Mouse (Mus musculus) adrenal gland (tissue): ENCODE results near the gene Diaph2.

Experiments used
- intact Hi-C: fragments of 180-260 bp; cut with DNase I; formaldehyde crosslinking; loops from one replicate; pipeline ENCODE4 v1.15.1; 2025
- long read RNA-seq, 2 experiments: library from polyadenylated mRNA; unstranded; transcript quantifications; one replicate each; pipeline ENCODE4 v2.0.0; 2020; ENCODE audit warnings: borderline replicate concordance in 1 of 2; ENCODE audit not compliant: insufficient replicate concordance in 1 of 2

Gene Diaph2
- long read RNA-seq, experiment 1, partial matches to known transcripts = 1 of 4 reads
- long read RNA-seq, experiment 1, other reads (novel, unspliced or antisense) = 3 of 4 reads
- long read RNA-seq, experiment 2, partial matches to known transcripts = 3 of 6 reads
- long read RNA-seq, experiment 2, other reads (novel, unspliced or antisense) = 3 of 6 reads

DNA sequence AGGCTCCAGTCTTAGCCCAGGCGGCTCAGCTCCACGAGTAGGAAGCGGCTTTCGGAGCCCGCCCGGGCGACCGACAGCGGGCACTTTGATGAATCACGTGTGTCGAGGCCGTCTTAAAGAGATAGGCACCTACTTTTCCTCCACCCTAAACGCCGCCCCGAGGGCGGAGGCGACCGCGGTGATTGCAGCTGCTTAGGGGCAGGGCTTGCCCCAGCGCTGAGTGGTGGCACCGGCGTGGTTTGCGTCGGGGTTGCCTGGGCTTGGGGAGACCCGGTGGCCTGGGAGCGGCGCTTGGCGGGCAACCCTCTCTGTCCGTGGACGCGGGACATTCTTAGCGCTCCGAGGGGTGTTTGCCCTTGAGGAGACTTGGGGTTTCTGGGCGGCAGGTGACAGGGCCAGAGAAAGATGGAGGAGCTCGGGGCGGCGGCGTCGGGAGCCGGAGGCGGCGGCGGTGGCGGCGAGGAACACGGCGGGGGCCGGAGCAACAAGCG lies at the start of gene Diaph2:
Diaph2 (plus strand) TSS at position 172 of the 491 bp plus-strand sequence.
- intact Hi-C loops = no loop called here

GRCm38 (mm10) chrX:129701634-129702312 lies 47.8 kb upstream of the Diaph2 start:
- intact Hi-C loops = no loop called here

DNA sequence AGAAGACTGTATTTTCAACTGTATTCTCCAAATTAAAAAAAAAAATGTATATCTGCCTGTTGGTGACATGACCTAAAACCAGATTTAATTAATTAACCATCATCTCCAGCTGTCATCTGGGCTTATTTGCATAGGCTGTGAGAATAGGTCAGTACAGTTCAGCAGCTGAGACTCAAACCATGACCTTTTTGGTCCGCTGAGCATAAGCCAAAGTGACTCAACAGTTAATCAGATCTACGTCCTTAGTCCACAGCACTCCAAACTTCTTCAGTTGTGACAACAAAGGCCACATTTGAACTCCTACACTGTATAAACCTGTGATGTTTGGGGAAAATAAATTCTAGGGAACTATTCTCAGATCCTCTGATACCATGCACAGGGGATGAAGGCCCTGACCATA lies 39.9 kb upstream of the Diaph2 start:
- intact Hi-C loops = no loop called here

DNA sequence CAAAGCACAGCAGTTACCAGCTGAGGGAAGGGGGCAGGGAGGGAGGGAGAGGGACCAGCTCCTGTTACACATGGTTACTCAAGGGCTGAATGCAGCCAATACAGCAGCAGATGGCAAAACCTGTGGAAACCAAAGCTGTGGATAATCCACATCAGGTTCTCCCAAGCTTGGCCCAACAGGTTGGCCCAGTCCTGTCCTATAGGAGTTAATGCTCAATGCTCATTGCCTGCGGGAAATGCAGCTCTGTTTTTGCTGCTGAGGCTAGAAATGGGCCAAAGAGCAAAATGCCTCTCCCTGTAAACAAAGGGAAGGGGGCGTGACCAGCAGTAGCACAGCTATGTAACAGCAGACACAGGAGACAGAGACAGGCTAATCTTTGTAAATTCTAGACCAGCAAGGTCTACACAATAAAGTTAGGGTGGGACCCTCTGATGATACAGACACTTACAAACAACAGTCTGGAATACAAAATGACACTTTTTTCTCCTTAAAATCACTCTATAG lies 20.8 kb upstream of the Diaph2 start:
- intact Hi-C loops = no loop called here

DNA sequence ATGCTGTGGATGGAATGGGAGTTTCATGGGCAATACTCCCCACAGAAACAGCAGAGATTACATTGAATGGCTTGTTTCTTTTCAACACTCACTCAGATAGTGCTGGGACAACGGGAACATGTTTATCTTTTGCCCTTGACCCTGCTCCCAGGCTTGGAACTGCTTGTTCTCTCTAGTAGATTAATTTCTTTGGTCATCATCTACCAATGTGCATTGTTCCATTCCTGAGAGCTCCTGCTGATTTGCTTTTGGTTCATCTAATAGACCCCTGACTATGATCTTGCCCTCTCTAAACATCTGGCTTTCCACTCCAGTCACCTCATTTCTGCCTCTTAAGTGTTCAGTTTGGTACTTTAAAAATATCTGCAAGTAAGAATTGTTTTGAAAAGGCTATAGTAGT lies 13.0 kb upstream of the Diaph2 start:
- intact Hi-C loops = no loop called here

DNA sequence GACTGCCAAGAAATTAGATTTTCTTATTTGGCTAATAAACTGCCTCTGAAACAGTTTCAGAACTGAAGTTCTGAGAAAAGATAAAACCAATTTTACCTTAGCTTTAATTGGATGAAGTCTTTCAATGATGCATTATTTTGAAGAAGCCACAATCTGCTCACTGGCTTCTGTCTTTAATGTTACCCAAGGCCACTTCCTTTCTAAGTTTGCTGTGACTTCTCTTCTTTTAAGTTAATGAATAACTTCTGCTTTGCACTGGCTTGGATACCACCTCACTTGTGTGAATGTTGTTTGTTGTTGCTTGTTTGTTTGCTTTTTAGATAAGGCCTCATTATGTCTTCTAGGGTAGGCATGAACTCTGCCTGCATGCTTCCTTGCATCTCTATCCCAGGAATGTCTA lies 10.3 kb upstream of the Diaph2 start:
- intact Hi-C loops = no loop called here

DNA sequence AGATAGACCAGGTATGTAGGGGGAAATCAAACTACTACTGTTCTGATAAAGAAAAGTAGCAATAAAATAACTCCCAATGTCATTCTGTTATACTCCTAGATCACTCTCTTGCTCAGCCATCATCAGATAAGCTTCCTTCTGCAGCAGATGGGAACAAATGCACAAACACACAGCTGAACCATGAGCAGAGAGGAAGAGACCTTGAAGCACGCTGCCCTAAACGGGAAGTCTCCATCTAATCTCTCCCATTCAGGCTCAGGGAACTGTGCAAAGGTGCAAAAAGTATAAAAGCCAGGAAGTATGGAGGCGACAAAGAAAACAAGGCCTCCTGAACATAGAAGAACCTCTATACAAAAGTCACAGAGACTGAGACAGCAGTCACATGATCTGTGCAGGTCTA lies 6.6 kb upstream of the Diaph2 start:
- intact Hi-C loops = no loop called here

DNA sequence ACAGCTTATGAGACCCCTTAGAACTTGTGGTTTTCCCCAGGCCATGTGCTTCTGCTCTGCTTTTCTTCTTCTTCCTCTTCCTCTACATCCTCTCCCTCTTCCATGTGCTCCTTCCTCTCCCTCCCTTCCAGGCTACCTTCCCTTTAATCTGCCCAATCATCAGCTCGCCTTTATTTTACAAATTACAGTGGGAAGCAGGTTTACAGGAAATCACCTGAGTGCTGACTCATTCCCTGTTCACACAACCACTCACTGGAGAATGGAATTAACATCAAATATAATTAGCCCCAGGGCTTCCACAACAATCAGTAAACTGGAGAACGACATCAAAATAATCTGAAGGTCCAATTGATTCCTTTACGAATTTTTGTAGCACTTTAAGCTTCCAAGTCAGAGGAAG lies 3.6 kb upstream of the Diaph2 start:
- intact Hi-C loops = no loop called here

GRCm38 (mm10) chrX:129749102-129749501 lies 440 bp upstream of the Diaph2 start:
- intact Hi-C loops = no loop called here

DNA sequence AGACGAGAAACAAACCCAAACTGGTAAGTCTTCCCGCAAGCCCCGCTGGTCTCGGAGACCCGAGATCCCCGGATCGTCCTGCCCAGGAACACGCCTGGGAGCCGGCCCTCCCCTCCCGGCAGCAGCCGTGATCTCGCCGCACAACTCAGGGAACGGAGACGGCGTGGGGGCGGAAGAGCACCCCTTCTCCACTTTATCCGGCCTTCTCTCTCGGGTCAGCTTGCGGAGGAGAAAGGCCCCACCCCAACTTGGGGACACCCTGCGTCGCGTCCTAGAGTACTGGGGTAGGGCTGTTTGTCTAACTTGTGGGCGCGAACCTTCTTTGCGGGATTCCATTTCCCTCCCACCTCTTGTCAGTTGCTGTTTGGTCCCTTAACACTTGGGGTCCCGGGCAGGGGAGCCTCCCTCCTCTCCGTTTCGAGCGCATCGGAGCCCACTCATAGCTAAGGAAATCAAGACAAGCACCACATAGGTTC lies 590 bp downstream of the Diaph2 start:
- intact Hi-C loops = no loop called here

- intact Hi-C loops = no loop called here
These were observed 1.1 kb downstream of the Diaph2 start for GRCm38 (mm10) chrX:129750606-129751005.

- intact Hi-C loops = no loop called here
These were observed 7.1 kb downstream of the Diaph2 start for GRCm38 (mm10) chrX:129756606-129757005.

GRCm38 (mm10) chrX:129762649-129763048 lies 13.1 kb downstream of the Diaph2 start:
- intact Hi-C loops = no loop called here

DNA sequence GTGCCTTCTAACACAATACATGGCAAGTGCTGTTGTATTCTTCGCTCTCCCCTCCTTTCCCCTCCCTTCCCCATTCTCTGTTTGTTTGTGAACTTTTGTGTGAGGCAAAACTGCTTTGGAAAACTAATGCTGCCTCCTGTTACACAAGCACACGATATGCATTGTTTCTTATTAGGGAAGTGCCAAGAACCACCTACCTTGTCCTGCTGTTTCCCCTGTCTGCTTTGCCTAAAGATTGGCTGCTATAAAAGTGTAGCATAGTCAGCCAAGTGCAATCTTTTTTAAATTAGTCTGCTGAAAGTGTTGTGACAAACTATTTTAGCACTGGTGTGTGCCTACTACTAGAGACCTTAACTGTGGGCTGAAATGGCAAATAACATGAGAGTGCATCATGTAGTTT lies 15.8 kb downstream of the Diaph2 start:
- intact Hi-C loops = no loop called here

- intact Hi-C loops = no loop called here
These were observed 17.3 kb downstream of the Diaph2 start for GRCm38 (mm10) chrX:129766811-129767210.

DNA sequence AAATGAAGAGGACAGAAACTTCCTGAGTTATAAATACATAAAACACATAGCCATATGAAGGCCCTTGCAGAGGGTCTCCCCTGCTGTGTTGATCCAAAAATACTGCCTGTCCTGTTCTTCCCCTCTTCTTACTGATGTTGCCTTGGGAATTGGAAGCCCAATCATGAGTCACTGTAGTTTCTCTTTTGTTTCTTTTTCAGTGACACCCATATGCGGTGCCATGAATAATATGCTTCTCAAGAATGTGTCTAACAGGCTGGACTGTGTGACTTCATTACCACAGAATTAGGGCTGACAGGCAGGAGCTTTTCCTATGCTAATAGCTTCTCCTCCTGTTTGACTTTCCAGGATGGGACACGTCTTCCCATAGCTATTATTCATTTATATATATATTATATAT lies 21.1 kb downstream of the Diaph2 start:
- intact Hi-C loops = no loop called here

DNA sequence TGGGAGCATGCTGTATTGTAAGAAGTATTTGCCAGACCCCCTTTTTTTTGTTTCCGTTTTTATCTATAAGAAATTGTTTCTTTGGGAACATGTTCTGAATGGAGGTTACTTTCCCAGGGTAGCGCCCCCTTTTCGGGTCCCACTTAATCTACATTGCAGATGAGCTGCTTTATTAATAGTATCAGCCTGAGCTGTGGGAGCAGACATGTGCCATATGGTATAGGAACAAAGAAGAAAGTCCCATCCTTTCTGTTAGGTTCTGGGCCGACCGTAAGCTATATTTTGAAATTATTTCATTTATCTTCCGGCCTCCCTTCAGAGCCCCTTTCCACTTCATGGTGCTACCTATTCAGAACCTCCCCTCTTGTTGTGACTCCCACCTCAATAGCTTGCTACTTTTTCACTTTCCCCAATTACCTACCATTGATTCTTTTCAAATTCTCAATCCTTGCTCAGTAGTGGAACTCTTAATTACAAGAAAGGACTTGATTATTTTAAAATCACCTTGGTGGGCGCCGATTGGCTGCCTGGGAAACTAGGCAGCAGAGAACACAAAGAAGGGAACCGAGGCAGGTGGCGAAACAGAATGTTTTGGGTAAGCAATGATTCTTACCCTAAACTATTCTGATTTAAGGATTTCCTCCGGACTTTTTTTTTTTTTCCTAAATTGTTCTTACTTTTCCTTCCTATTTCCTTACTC lies 24.2 kb downstream of the Diaph2 start:
- intact Hi-C loops = no loop called here

DNA sequence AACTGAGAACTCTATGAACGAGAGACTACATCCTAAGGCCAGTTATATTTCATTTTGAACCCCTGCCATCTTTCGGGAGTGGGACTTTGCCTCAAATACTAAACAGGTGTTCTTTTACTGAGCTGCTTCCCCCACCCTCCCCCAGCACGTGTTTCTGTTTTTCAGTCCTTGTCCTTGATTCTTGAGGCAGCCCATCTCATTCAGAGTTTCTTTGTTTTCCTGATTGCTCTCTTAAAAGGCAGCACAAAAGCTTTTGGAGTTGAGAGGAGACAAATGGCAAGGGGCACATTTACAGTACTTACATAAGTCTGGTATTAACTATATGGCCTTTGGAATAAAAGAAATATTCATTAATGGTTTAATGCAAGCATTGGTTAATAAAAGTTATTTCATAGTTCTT lies 24.9 kb downstream of the Diaph2 start:
- intact Hi-C loops = no loop called here

- intact Hi-C loops = no loop called here
These were observed 27.2 kb downstream of the Diaph2 start for GRCm38 (mm10) chrX:129776761-129777160.

- intact Hi-C loops = no loop called here
These were observed 27.9 kb downstream of the Diaph2 start for GRCm38 (mm10) chrX:129777404-129777962.

DNA sequence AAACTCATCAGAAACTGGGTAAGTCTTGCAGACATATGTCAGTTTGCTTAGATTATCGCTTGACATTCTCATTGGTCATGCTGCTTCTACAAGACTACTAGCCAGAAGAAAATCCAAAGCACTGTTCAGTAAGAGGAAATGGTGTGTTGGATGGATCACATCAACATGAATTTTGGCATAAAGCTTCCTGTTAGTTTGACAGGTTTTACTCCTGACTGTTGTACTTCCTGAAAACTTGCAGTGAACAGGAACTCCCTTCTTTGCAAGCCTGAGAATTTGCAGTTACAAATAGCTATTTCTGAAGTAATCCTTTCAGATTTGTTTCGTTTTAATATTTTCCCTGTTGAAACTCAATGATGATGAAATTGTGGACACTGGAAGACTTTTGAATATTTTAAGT lies 32.3 kb downstream of the Diaph2 start:
- intact Hi-C loops = no loop called here

DNA sequence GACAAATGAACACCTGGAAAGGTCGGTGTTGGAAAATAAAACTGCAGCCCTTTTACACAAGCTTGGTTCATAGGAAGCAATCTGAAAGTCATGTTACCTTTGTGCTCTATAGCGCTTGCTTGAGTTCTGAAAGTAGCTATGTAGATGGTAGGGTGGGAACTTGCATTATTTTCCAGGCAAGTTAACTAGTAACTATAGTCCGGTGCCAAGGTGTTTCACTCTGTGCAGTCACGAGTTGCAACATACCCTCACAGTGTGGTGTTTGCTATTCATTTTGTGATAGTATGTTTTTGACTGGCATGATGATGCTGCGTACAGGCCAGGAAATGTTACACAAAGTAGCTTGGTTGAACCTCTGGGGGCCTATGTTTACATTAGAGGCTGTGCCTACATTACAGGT lies 34.5 kb downstream of the Diaph2 start:
- intact Hi-C loops = no loop called here
